Mouse (Mus musculus) myocyte (in vitro differentiated cells): ENCODE data around the gene Trim54. TPM values are rescaled to one million over a fixed set of nuclear protein-coding genes. Genes with fewer than 3 reads are reported as not detected.

Source experiments
- H3K27me3 ChIP-seq: one replicate; pipeline ENCODE4 v1.6.1; 2011; ENCODE audit not compliant: control insufficient read depth, insufficient read depth, insufficient read length
- H3K36me3 ChIP-seq: one replicate; pipeline ENCODE4 v1.6.1; 2011; ENCODE audit not compliant: control insufficient read depth, insufficient read depth
- H3K4me2 ChIP-seq: one replicate; pipeline ENCODE4 v1.6.1; 2011; ENCODE audit warnings: low read depth, control low read depth
- H3K4me3 ChIP-seq: one replicate; pipeline ENCODE4 v1.5.1; 2011; ENCODE audit warnings: mild to moderate bottlenecking, control low read depth, moderate library complexity
- H3K79me2 ChIP-seq: one replicate; pipeline ENCODE4 v1.6.1; 2011; ENCODE audit not compliant: control insufficient read depth, insufficient read depth
- H3ac ChIP-seq: one replicate; pipeline ENCODE4 v1.6.1; 2011; ENCODE audit not compliant: control insufficient read depth, insufficient read length
- CEBPB ChIP-seq: IDR thresholded peaks from 2 replicates; pipeline ENCODE4 v1.6.1; 2011; ENCODE audit warnings: mild to moderate bottlenecking, moderate library complexity; ENCODE audit not compliant: poor library complexity, insufficient read depth, severe bottlenecking
- E2F4 ChIP-seq: IDR thresholded peaks from one replicate; pipeline ENCODE4 v1.6.1; 2011; ENCODE audit warnings: mild to moderate bottlenecking, control low read depth, moderate library complexity; ENCODE audit not compliant: insufficient read depth
- MAX ChIP-seq: IDR thresholded peaks from one replicate; pipeline ENCODE4 v1.6.1; 2011; ENCODE audit warnings: low read depth, mild to moderate bottlenecking, control low read depth
- MYOD1 ChIP-seq, 3 experiments: IDR thresholded peaks; one replicate each; pipeline ENCODE4 v1.6.1; 2011; ENCODE audit warnings: control low read depth in 2 of 3, low read depth in 2 of 3, mild to moderate bottlenecking in 2 of 3, moderate library complexity in 1 of 3; ENCODE audit not compliant: insufficient read length in 2 of 3, control insufficient read depth in 1 of 3
- MYOG ChIP-seq, 3 experiments: IDR thresholded peaks; one replicate each; pipeline ENCODE4 v1.6.1; 2011; ENCODE audit warnings: control low read depth in 2 of 3, low read depth in 2 of 3, mild to moderate bottlenecking in 2 of 3; ENCODE audit not compliant: insufficient read length in 2 of 3, control insufficient read depth in 1 of 3, insufficient read depth in 1 of 3
- POLR2A ChIP-seq: IDR thresholded peaks from one replicate; pipeline ENCODE4 v1.6.1; 2011; ENCODE audit warnings: low read depth, mild to moderate bottlenecking, control low read depth, moderate library complexity; ENCODE audit not compliant: insufficient read length
- POLR2AphosphoS2 ChIP-seq: IDR thresholded peaks from one replicate; pipeline ENCODE4 v1.6.1; 2011; ENCODE audit warnings: low read depth, control low read depth; ENCODE audit not compliant: insufficient read length
- REST ChIP-seq: IDR thresholded peaks from one replicate; pipeline ENCODE4 v1.6.1; 2011; ENCODE audit warnings: mild to moderate bottlenecking, control low read depth, moderate library complexity; ENCODE audit not compliant: insufficient read depth, insufficient read length
- SRF ChIP-seq: IDR thresholded peaks from one replicate; pipeline ENCODE4 v1.6.1; 2011; ENCODE audit warnings: low read depth; ENCODE audit not compliant: control insufficient read depth, insufficient read length
- TCF12 ChIP-seq: IDR thresholded peaks from one replicate; pipeline ENCODE4 v1.6.1; 2011; ENCODE audit warnings: mild to moderate bottlenecking, control low read depth; ENCODE audit not compliant: poor library complexity, insufficient read depth, severe bottlenecking
- TCF3 ChIP-seq: IDR thresholded peaks from one replicate; pipeline ENCODE4 v1.6.1; 2011; ENCODE audit warnings: low read depth, control low read depth; ENCODE audit not compliant: insufficient read length
- USF1 ChIP-seq: IDR thresholded peaks from one replicate; pipeline ENCODE4 v1.6.1; 2011; ENCODE audit warnings: low read depth, mild to moderate bottlenecking, control low read depth, moderate library complexity
- polyA plus RNA-seq: library from polyadenylated mRNA; unstranded; fragments of >200 nt; fragmentation: generic; extraction: Trizol; gene quantifications from one replicate; pipeline ENCODE4 v1.2.1, GENCODE M21; 2012; ENCODE audit warnings: missing spikeins

Trim54 gene
- polyA plus RNA-seq, 1 experiment = 110 TPM

DNA sequence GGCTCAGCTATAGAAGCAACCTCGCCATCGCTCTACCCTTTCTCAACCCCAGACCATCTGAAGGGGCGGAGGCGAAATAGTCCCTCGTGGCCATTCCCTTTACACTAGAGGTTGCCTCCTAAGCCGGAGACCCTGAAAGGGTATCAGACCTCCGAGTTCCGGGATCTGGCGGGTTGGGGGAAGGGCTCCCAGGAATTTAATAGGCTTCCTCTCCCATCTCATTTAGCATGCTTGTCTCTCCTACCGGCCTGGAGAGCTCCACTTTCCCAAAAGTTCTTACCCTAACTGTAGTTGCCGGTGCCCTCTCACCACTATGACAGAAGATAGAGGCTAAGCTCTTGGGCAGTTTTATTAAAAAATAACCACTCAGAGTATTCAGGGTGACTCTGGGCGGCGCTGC lies 21.1 kb downstream of the Trim54 start:
- TF ChIP-seq TCF3 (no peak), REST (no peak), USF1 (no peak), MAX (no peak), POLR2A (no peak), E2F4 (no peak), SRF (no peak), CEBPB (no peak), MYOD1 (IDR thresholded peaks at IDR 0.05; ENCODE audit: control insufficient read depth in 1 of 3, insufficient read length in 2 of 3, low read depth in 2 of 3) (no peak), MYOG (IDR thresholded peaks at IDR 0.05; ENCODE audit: control insufficient read depth in 1 of 3, insufficient read depth in 1 of 3, insufficient read length in 2 of 3, low read depth in 2 of 3) (no peak), POLR2AphosphoS2 (no peak), TCF12 (no peak)
- Histone ChIP-seq H3K4me3 (no peak overlapping the region), H3K79me2 (no peaks in the 10 kb centered on the region), H3K4me2 (no peak overlapping the region), H3ac (no peak overlapping the region), H3K27me3 (peaks cover 22% of the 10 kb centered on the region), H3K36me3 (no peaks in the 10 kb centered on the region)

DNA sequence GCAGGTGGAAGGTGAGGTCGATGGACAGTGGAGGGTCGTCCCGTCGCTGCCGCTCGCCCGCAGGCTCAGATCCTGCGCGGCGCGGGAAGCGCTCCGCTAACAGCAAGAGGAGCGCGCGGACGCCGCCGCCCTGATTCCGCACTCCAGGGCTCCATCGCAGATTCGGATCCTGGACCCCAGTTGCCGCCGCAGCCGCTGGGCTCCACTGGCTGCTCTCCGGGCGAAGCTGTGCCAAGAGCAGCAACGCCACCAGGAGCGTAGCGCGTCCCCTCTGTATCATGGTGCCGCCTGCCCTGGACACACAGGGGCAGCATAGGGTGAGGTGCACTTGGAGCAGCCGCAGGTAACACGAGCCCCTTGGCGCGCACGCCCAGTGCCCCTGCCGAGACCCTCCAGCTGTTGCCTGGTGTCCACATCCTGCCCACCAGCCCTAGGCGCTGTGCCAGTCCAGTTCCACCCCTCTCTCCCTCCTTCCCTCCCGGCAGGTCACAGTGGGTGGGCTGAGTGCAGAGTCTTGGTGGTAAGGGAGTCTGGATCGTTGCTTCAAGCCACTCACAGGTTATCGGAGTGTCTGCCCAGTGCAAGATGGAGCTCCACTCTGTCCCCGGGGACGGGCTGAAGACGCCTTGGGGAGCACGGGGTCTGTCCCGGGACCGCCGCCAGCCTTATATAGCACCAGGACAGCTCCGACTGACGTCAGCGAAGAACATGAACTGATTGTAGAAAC lies 21.9 kb downstream of the Trim54 start, which contains the start of gene Ucn:
Gene Ucn (minus strand): TSS at position 589 of the 727 bp plus-strand sequence.
- Histone ChIP-seq H3K4me3 (no peak within 1 kb of the TSS), H3ac (no peak within 1 kb of the TSS), H3K27me3 (peaks cover 22% of the 10 kb centered on the region), H3K4me2 (no peak within 1 kb of the TSS), H3K79me2 (no peaks in the 10 kb centered on the region), H3K36me3 (no peaks in the 10 kb centered on the region)
- TF ChIP-seq POLR2AphosphoS2 = peak; percentile 47
- TF ChIP-seq MYOG (IDR thresholded peaks at IDR 0.05; ENCODE audit: control insufficient read depth in 1 of 3, insufficient read depth in 1 of 3, insufficient read length in 2 of 3, low read depth in 2 of 3) = peak in 2 of 3 experiments; percentile 54 to 60
- TF ChIP-seq SRF = no peak
- TF ChIP-seq CEBPB = no peak
- no peak for TF ChIP-seq REST
- no peak for TF ChIP-seq TCF3
- no peak for TF ChIP-seq MAX
- peak in 2 of 3 experiments; percentile 40 to 69 for TF ChIP-seq MYOD1 (IDR thresholded peaks at IDR 0.05; ENCODE audit: control insufficient read depth in 1 of 3, insufficient read length in 2 of 3, low read depth in 2 of 3)
- no peak for TF ChIP-seq E2F4
- no peak for TF ChIP-seq USF1
- no peak for TF ChIP-seq TCF12
- no peak for TF ChIP-seq POLR2A

DNA sequence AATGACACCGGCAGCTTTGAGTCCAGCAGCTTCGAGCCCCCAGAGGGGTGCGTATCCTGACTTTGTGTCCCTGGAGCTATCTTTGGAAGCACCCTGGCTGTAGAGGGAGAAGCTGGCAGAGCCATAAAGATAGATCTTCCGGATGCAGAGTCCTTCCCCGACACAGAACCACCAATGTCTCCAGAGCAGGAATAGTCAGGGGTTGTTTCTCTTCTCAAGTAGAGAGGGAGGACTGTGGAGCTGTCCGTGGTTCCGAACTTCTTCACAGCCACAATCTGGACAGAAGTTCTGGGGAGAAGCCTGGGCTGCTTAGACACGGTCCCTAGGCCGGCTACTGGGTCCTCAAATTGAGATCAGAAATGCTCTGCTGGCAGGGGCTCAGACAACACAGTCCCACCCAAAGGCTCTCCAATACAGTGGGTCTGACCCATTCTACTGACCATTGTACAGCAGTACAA lies 22.5 kb downstream of the Trim54 start:
- Histone ChIP-seq H3K4me2 (no peak overlapping the region), H3K36me3 (no peaks in the 10 kb centered on the region), H3K4me3 (no peak overlapping the region), H3K79me2 (no peaks in the 10 kb centered on the region), H3ac (no peak overlapping the region), H3K27me3 (peaks cover 22% of the 10 kb centered on the region)
- TF ChIP-seq REST (peak; percentile 68), TCF12 (no peak), USF1 (no peak), POLR2A (no peak), TCF3 (no peak)

DNA sequence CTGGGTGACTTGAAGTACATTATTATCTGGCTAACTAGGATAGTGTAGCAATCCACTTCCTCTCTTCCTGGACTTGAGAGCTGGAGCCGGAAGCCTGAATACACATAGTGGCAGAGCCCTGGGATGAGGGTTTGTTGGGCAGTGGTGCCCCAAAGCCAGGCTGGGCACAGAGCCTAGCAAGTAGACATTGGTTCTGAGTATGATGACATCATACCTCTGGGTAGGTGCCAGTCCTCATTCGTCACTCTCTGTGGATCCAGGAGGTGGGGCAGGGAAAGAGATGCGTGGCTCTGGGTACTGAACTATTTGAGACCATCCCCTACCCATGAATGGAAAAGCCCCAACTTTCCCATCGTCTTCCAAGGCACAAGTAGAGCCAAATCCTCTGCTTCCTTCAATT lies 33.3 kb downstream of the Trim54 start:
- Histone ChIP-seq H3K79me2 (no peaks in the 10 kb centered on the region), H3ac (no peak overlapping the region), H3K4me2 (no peak overlapping the region), H3K27me3 (no peaks in the 10 kb centered on the region), H3K4me3 (no peak overlapping the region), H3K36me3 (no peaks in the 10 kb centered on the region)
- TF ChIP-seq SRF (no peak), POLR2A (no peak), POLR2AphosphoS2 (no peak), MYOD1 (IDR thresholded peaks at IDR 0.05; ENCODE audit: control insufficient read depth in 1 of 3, insufficient read length in 2 of 3, low read depth in 2 of 3) (no peak), TCF12 (no peak), REST (no peak), MAX (no peak), MYOG (IDR thresholded peaks at IDR 0.05; ENCODE audit: control insufficient read depth in 1 of 3, insufficient read depth in 1 of 3, insufficient read length in 2 of 3, low read depth in 2 of 3) (no peak)

DNA sequence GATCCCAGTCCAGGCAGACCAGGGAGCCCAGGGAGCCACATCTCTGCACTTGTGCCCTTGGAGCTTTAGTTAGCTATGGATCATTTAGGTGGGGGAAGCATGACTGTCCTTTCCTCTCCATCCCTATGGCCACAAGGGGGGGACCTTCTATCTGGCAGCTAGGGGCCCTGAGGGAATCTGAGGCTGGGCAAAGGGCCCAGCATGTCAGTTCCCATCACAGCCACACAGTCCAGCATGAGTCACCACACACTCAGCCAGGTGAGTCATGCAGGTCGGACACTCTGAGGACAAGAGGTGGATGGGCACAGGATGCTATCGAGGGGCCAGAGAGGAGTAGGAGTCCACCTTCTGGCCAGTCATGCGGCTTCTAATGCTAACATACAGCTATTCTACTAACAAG lies 35.2 kb downstream of the Trim54 start:
- Histone ChIP-seq H3K27me3 (no peaks in the 10 kb centered on the region), H3K79me2 (no peaks in the 10 kb centered on the region), H3K4me2 (no peak overlapping the region), H3ac (no peak overlapping the region), H3K4me3 (no peak overlapping the region), H3K36me3 (no peaks in the 10 kb centered on the region)
- no peak for TF ChIP-seq E2F4
